Mouse (Mus musculus) forebrain, embryonic 12.5 days (tissue): ENCODE results near the gene Kcnt1. TPM values are rescaled to one million over a fixed set of nuclear protein-coding genes. Genes with fewer than 3 reads are reported as not detected.

Experiments used
- ATAC-seq: fragments of 200-750 bp; cut with Nextera tagmentation; 2 replicates; pipeline ENCODE4 v1.8.0; 2017; ENCODE audit warnings: moderate TSS enrichment; ENCODE audit not compliant: low FRiP score
- H3K27ac ChIP-seq: fragments of 300-500 bp; sonication (generic); 2 replicates; pipeline ENCODE4 v1.5.1; 2016; ENCODE audit warnings: mild to moderate bottlenecking
- H3K27me3 ChIP-seq: fragments of 300-500 bp; sonication (generic); 2 replicates; pipeline ENCODE4 v1.6.1; 2016; ENCODE audit warnings: mild to moderate bottlenecking
- H3K36me3 ChIP-seq: fragments of 300-500 bp; sonication (generic); replicated peaks from 2 replicates; pipeline ENCODE4 v1.6.1; 2016; ENCODE audit warnings: mild to moderate bottlenecking
- H3K4me1 ChIP-seq: fragments of 300-500 bp; sonication (generic); 2 replicates; pipeline ENCODE4 v1.6.1; 2016
- H3K4me2 ChIP-seq: fragments of 300-500 bp; sonication (generic); 2 replicates; pipeline ENCODE4 v1.6.1; 2016; ENCODE audit warnings: mild to moderate bottlenecking, moderate library complexity
- H3K4me3 ChIP-seq: fragments of 300-500 bp; sonication (generic); replicated peaks from 2 replicates; pipeline ENCODE4 v1.5.1; 2016; ENCODE audit warnings: mild to moderate bottlenecking
- H3K9ac ChIP-seq: fragments of 300-500 bp; sonication (generic); 2 replicates; pipeline ENCODE4 v1.6.1; 2016; ENCODE audit warnings: mild to moderate bottlenecking
- H3K9me3 ChIP-seq: fragments of 300-500 bp; sonication (generic); 2 replicates; pipeline ENCODE4 v1.6.1; 2016
- WGBS: fragments of 180-500 bp; shearing (Covaris S2); methylation state at CpG from one replicate; pipeline ENCODE4 v1.1.7; 2016; 5-methylcytosine and 5-hydroxymethylcytosine counted together
- polyA plus RNA-seq: library from polyadenylated mRNA; unstranded; fragments of >200 nt; fragmentation: Nextera tagmentation; extraction: Ambion mirVana; gene quantifications from 2 replicates; pipeline ENCODE4 v1.2.1, GENCODE M21; 2016

Kcnt1 gene
- polyA plus RNA-seq, 1 experiment from 2014 or later: 1.6 TPM

GRCm38 (mm10) chr2:25924934-25925333 is 61.4 kb downstream of the Kcnt1 start:
- no peak for ATAC-seq
- 99% methylated on average over 4 of the region's 4 CpGs for WGBS
- Histone ChIP-seq H3K4me3 (no peak overlapping the region), H3K4me2 (no peak overlapping the region), H3K4me1 (peaks cover 6% of the 10 kb centered on the region; the same call in 1 of the 2 replicates), H3K9me3 (no peaks in the 10 kb centered on the region), H3K9ac (no peak overlapping the region), H3K27me3 (no peaks in the 10 kb centered on the region), H3K36me3 (peaks cover 54% of the 10 kb centered on the region), H3K27ac (no peak overlapping the region)

- Histone ChIP-seq H3K27ac (no peak overlapping the region), H3K27me3 (no peaks in the 10 kb centered on the region), H3K4me2 (no peak overlapping the region), H3K4me1 (no peaks in the 10 kb centered on the region), H3K9ac (no peak overlapping the region), H3K4me3 (no peak overlapping the region), H3K36me3 (peaks cover 81% of the 10 kb centered on the region), H3K9me3 (no peaks in the 10 kb centered on the region)
- 95% methylated on average over 7 of the region's 7 CpGs for WGBS
- no peak for ATAC-seq
Measured at GRCm38 (mm10) chr2:25927821-25928220, 64.3 kb downstream of the Kcnt1 start.

GRCm38 (mm10) chr2:25931249-25931859 is 67.8 kb downstream of the Kcnt1 start:
- H3K27me3 ChIP-seq: no peaks in the 10 kb centered on the region
- 85% methylated on average over 6 of the region's 6 CpGs for WGBS

GRCm38 (mm10) chr2:25940503-25940902 is 77.0 kb downstream of the Kcnt1 start:
- no peak overlapping the region for H3K4me3 ChIP-seq
- H3K27ac ChIP-seq: no peak overlapping the region
- no peaks in the 10 kb centered on the region for H3K9me3 ChIP-seq
- H3K36me3 ChIP-seq: peaks cover 98% of the 10 kb centered on the region
- no peak overlapping the region for H3K9ac ChIP-seq
- ATAC-seq: no peak
- H3K4me2 ChIP-seq: no peak overlapping the region
- no peaks in the 10 kb centered on the region for H3K27me3 ChIP-seq
- 92% methylated on average over 6 of the region's 6 CpGs for WGBS
- H3K4me1 ChIP-seq: no peaks in the 10 kb centered on the region

More at GRCm38 (mm10) chr2:25931249-25931859, 67.8 kb downstream of the Kcnt1 start:
- ATAC-seq: no peak
- Histone ChIP-seq H3K4me1 (no peaks in the 10 kb centered on the region), H3K9me3 (no peaks in the 10 kb centered on the region), H3K27ac (no peak overlapping the region), H3K4me3 (no peak overlapping the region), H3K36me3 (peaks cover 92% of the 10 kb centered on the region), H3K4me2 (no peak overlapping the region), H3K9ac (no peak overlapping the region)

- WGBS: 88% methylated on average over 2 of the region's 2 CpGs
- Histone ChIP-seq H3K4me3 (no peak overlapping the region), H3K4me2 (no peak overlapping the region), H3K9ac (no peak overlapping the region), H3K4me1 (no peaks in the 10 kb centered on the region), H3K27me3 (no peaks in the 10 kb centered on the region), H3K9me3 (no peaks in the 10 kb centered on the region), H3K27ac (no peak overlapping the region), H3K36me3 (peaks cover 81% of the 10 kb centered on the region)
- no peak for ATAC-seq
Measured at GRCm38 (mm10) chr2:25943822-25944221, 80.3 kb downstream of the Kcnt1 start.

- Histone ChIP-seq H3K4me1 (no peaks in the 10 kb centered on the region), H3K9ac (no peak overlapping the region), H3K27ac (no peak overlapping the region), H3K27me3 (no peaks in the 10 kb centered on the region), H3K4me3 (no peak overlapping the region), H3K9me3 (no peaks in the 10 kb centered on the region), H3K4me2 (no peak overlapping the region), H3K36me3 (peaks cover 76% of the 10 kb centered on the region)
- ATAC-seq: no peak
- 90% methylated on average over 3 of the region's 3 CpGs for WGBS
Measured at GRCm38 (mm10) chr2:25947950-25948349, 84.4 kb downstream of the Kcnt1 start.

- Histone ChIP-seq H3K4me2 (no peak overlapping the region), H3K4me3 (no peak overlapping the region), H3K27me3 (no peaks in the 10 kb centered on the region), H3K27ac (no peak overlapping the region), H3K9me3 (no peaks in the 10 kb centered on the region), H3K36me3 (peaks cover 75% of the 10 kb centered on the region), H3K4me1 (no peaks in the 10 kb centered on the region), H3K9ac (no peak overlapping the region)
- WGBS: 91% methylated on average over 3 of the region's 3 CpGs
- ATAC-seq: no peak
Measured at GRCm38 (mm10) chr2:25949291-25949690, 85.8 kb downstream of the Kcnt1 start.

Other genes with a start within 250 kb of the Kcnt1 start
- gene Ccdc183, start 246.1 kb upstream of the Kcnt1 start, polyA plus RNA-seq: 0.22 and 0.23 TPM in 2 replicates
- gene Tmem141, start 241.7 kb upstream of the Kcnt1 start, polyA plus RNA-seq: 13.2 and 13.4 TPM in 2 replicates
- gene Fcna, start 235.7 kb upstream of the Kcnt1 start, polyA plus RNA-seq: 0.83 and 0.88 TPM in 2 replicates
- gene Lcn8, start 210.6 kb upstream of the Kcnt1 start, polyA plus RNA-seq: not detected in 2 replicates
- not detected in 2 replicates for gene Lcn5, start 205.8 kb upstream of the Kcnt1 start, polyA plus RNA-seq
- not detected in 2 replicates for gene Lcn6, start 186.9 kb upstream of the Kcnt1 start, polyA plus RNA-seq
- gene Lcn10, start 181.0 kb upstream of the Kcnt1 start, polyA plus RNA-seq: not detected in 2 replicates
- not detected in 2 replicates for gene Obp2a, start 163.7 kb upstream of the Kcnt1 start, polyA plus RNA-seq
- 81.0 and 81.8 TPM in 2 replicates for gene Bmyc, start 157.0 kb upstream of the Kcnt1 start, polyA plus RNA-seq
- gene Obp2b, start 126.7 kb upstream of the Kcnt1 start, polyA plus RNA-seq: not detected in 2 replicates
- not detected in 2 replicates for gene Lcn3, start 98.2 kb upstream of the Kcnt1 start, polyA plus RNA-seq
- not detected in 2 replicates for gene Lcn11, start 86.7 kb upstream of the Kcnt1 start, polyA plus RNA-seq
- not detected in 2 replicates for gene Gm13539, start 81.5 kb upstream of the Kcnt1 start, polyA plus RNA-seq
- gene Glt6d1, start 47.9 kb upstream of the Kcnt1 start, polyA plus RNA-seq: not detected in 2 replicates
- not detected in 2 replicates for gene Lcn9, start 40.6 kb upstream of the Kcnt1 start, polyA plus RNA-seq
- gene Sohlh1, start 16.5 kb upstream of the Kcnt1 start, polyA plus RNA-seq: not detected in 2 replicates
- 71.7 and 80.5 TPM in 2 replicates for gene Camsap1, start 119.5 kb downstream of the Kcnt1 start, polyA plus RNA-seq
- gene Ubac1, start 158.0 kb downstream of the Kcnt1 start, polyA plus RNA-seq: 86.7 and 88.6 TPM in 2 replicates